8 mouse cellular contexts compared by ENCODE assay signal in genomic region chr10:128583644-128584043, GRCm38 (mm10). TPM values are rescaled to one million over a fixed set of nuclear protein-coding genes. Genes with fewer than 3 reads are reported as not detected.
DNase-seq lines count a peak whose midpoint lies in the region; ATAC-seq and TF ChIP-seq lines count a peak whose summit lies in the region.

No protein-coding gene starts in this region.

- no peak for TF ChIP-seq EP300 in liver, postnatal 0 days (IDR thresholded peaks at IDR 0.05; ENCODE audit: low read depth)

- no peaks in the 10 kb centered on the region for H3K27me3 ChIP-seq in liver, adult 2 months (ENCODE audit: control insufficient read depth, insufficient read depth, low read length)
- peaks cover 3% of the 10 kb centered on the region; the same call in 1 of the 2 replicates for H3K27me3 ChIP-seq in heart, embryonic 16.5 days (ENCODE audit: control insufficient read depth, insufficient read depth, low read length)
- H3K27me3 ChIP-seq in liver, postnatal 0 days (ENCODE audit: insufficient read depth, low read length): peaks cover 19% of the 10 kb centered on the region
- H3K27me3 ChIP-seq in forebrain, embryonic 13.5 days: peaks cover 44% of the 10 kb centered on the region

- peaks cover 10% of the 10 kb centered on the region for H3K4me1 ChIP-seq in liver, adult 2 months (ENCODE audit: control insufficient read depth, insufficient read depth, low read length)
- H3K4me1 ChIP-seq in heart, embryonic 16.5 days (ENCODE audit: control insufficient read depth, insufficient read depth, low read length): peaks cover 7% of the 10 kb centered on the region
- H3K4me1 ChIP-seq in liver, postnatal 0 days (ENCODE audit: insufficient read depth): no peaks in the 10 kb centered on the region; the same call in 1 of the 2 replicates
- H3K4me1 ChIP-seq in forebrain, embryonic 13.5 days: no peaks in the 10 kb centered on the region

- peak; percentile 90 for ATAC-seq in heart, embryonic 16.5 days (replicated peaks; ENCODE audit: extremely low read depth, insufficient read depth, low FRiP score)
- ATAC-seq in liver, postnatal 0 days: peak; percentile 40; the same call in 1 of the 2 replicates
- no peak for ATAC-seq in inflammation-experienced regulatory T-cells, adult 6 months
- no peak for ATAC-seq in forebrain, embryonic 13.5 days
- ATAC-seq in granulocyte monocyte progenitor cell, adult 5-6 weeks (replicated peaks; ENCODE audit: poor library complexity, severe bottlenecking): no peak

- peak overlapping the region; percentile 56 for H3K4me2 ChIP-seq in heart, embryonic 16.5 days (ENCODE audit: low read depth, low read length)
- H3K4me2 ChIP-seq in liver, postnatal 0 days (ENCODE audit: low read depth, low read length): no peak overlapping the region
- no peak overlapping the region for H3K4me2 ChIP-seq in forebrain, embryonic 13.5 days

- peaks cover 55% of the 10 kb centered on the region for H3K36me3 ChIP-seq in liver, adult 2 months (ENCODE audit: control insufficient read depth, insufficient read depth, low read length)
- no peaks in the 10 kb centered on the region for H3K36me3 ChIP-seq in heart, embryonic 16.5 days (ENCODE audit: control insufficient read depth, insufficient read depth)
- 0 out of 2 replicates have a peak, but pooled peaks cover 5% of the 10 kb centered on the region for H3K36me3 ChIP-seq in liver, postnatal 0 days (replicated peaks; ENCODE audit: insufficient read depth, low read length)
- no peaks in the 10 kb centered on the region for H3K36me3 ChIP-seq in forebrain, embryonic 13.5 days (ENCODE audit: poor library complexity, severe bottlenecking)

- no peak overlapping the region for H3K4me3 ChIP-seq in liver, adult 2 months (ENCODE audit: insufficient read depth, low read depth, low read length)
- peak overlapping the region; percentile 41 for H3K4me3 ChIP-seq in heart, embryonic 16.5 days (ENCODE audit: low read length)
- H3K4me3 ChIP-seq in liver, postnatal 0 days (ENCODE audit: low read depth, low read length): no peak overlapping the region
- no peak overlapping the region for H3K4me3 ChIP-seq in forebrain, embryonic 13.5 days

- 40% methylated on average over 7 of the region's 7 CpGs for WGBS in liver, adult 2 months
- 13% methylated on average over 7 of the region's 7 CpGs for WGBS in heart, embryonic 16.5 days
- 31% methylated on average over 7 of the region's 7 CpGs for WGBS in liver, postnatal 0 days (ENCODE audit: insufficient replicate concordance)
- 26% methylated on average over 7 of the region's 7 CpGs for WGBS in forebrain, embryonic 13.5 days

- no peak for TF ChIP-seq POLR2A in liver, adult 2 months (IDR thresholded peaks at IDR 0.05; ENCODE audit: extremely low read depth, insufficient read depth, low read length)

- no peaks in the 10 kb centered on the region for H3K9me3 ChIP-seq in heart, embryonic 16.5 days (replicated peaks; ENCODE audit: control insufficient read depth, low read length)
- no peaks in the 10 kb centered on the region for H3K9me3 ChIP-seq in liver, postnatal 0 days (ENCODE audit: low read length)
- no peaks in the 10 kb centered on the region for H3K9me3 ChIP-seq in forebrain, embryonic 13.5 days (replicated peaks)

- peak; percentile 83 for DNase-seq in liver, adult 2 months (ENCODE audit: extremely low read depth, low read depth, low spot score)
- no peak for DNase-seq in liver
- peak; percentile 69 for DNase-seq in cerebellum, adult 9-11 months
- no peak for DNase-seq in liver, postnatal 0 days

- peaks cover 12% of the 10 kb centered on the region; the same call in 1 of the 2 replicates for H3K79me2 ChIP-seq in liver, adult 2 months (ENCODE audit: control insufficient read depth, insufficient read depth, low read length)

- H3K9ac ChIP-seq in liver, adult 2 months (ENCODE audit: low read depth, low read length): no peak overlapping the region
- peak overlapping the region; percentile 67 for H3K9ac ChIP-seq in heart, embryonic 16.5 days (ENCODE audit: low read length)
- no peak overlapping the region for H3K9ac ChIP-seq in liver, postnatal 0 days (replicated peaks)
- no peak overlapping the region for H3K9ac ChIP-seq in forebrain, embryonic 13.5 days

- no peak for TF ChIP-seq CTCF in liver, adult 2 months (IDR thresholded peaks at IDR 0.05; ENCODE audit: low read depth, low read length)
- TF ChIP-seq CTCF in liver, postnatal 0 days (IDR thresholded peaks at IDR 0.05; ENCODE audit: low read depth): no peak

- H3K27ac ChIP-seq in liver, adult 2 months (replicated peaks; ENCODE audit: insufficient read depth, low read depth, low read length): peak overlapping the region; percentile 35; the same call in 1 of the 2 replicates
- H3K27ac ChIP-seq in heart, embryonic 16.5 days (ENCODE audit: low read length): peak overlapping the region; percentile 80
- H3K27ac ChIP-seq in liver, postnatal 0 days (ENCODE audit: low read depth): no peak overlapping the region
- no peak overlapping the region for H3K27ac ChIP-seq in forebrain, embryonic 13.5 days

RNA-seq across cellular contexts. Expression of gene Erbb3, which starts 5.8 kb away (rescaled TPM):
- total RNA-seq in liver, adult 2 months (2014; rRNA removed): 92.9 and 115 TPM in 2 replicates
- polyA plus RNA-seq in liver, adult 2 months (2012; rRNA removed): 37.4 and 37.9 TPM in 2 replicates
- 3.9 and 5.4 TPM in 2 replicates for polyA plus RNA-seq in heart, embryonic 16.5 days (2015; fragmentation: Nextera tagmentation; extraction: Ambion mirVana)
- polyA plus RNA-seq in liver, postnatal 0 days (2015; fragmentation: Nextera tagmentation; extraction: Ambion mirVana): 7.3 and 7.8 TPM in 2 replicates
- 1 to 10 TPM; 2.6 to 9.3 (median 3.9) TPM for polyA plus RNA-seq in inflammation-experienced regulatory T-cells, adult 6 months (2017; shearing (Covaris generic))
- 0.12 and 0.28 TPM in 2 replicates for polyA plus RNA-seq in forebrain, embryonic 13.5 days (2015; fragmentation: Nextera tagmentation; extraction: Ambion mirVana)
- 1.6 and 1.7 TPM in 2 replicates for total RNA-seq in granulocyte monocyte progenitor cell, adult 5-6 weeks (2014; fragmentation: Nextera tagmentation)
- total RNA-seq in granulocyte monocyte progenitor cell, adult 5-6 weeks (2017): 1.4 and 1.8 TPM in 2 replicates

RNA-seq across cellular contexts. Expression of gene Pa2g4, which starts 17.9 kb away (rescaled TPM):
- 24.7 and 30.0 TPM in 2 replicates for total RNA-seq in liver, adult 2 months (2014; rRNA removed)
- polyA plus RNA-seq in liver, adult 2 months (2012; rRNA removed): 17.6 and 17.8 TPM in 2 replicates
- polyA plus RNA-seq in heart, embryonic 16.5 days (2015; fragmentation: Nextera tagmentation; extraction: Ambion mirVana): 125 and 150 TPM in 2 replicates
- polyA plus RNA-seq in liver, postnatal 0 days (2015; fragmentation: Nextera tagmentation; extraction: Ambion mirVana): 81.9 and 85.1 TPM in 2 replicates
- 100 to 1,000 TPM; 110 to 145 (median 137) TPM for polyA plus RNA-seq in inflammation-experienced regulatory T-cells, adult 6 months (2017; shearing (Covaris generic))
- 173 and 186 TPM in 2 replicates for polyA plus RNA-seq in forebrain, embryonic 13.5 days (2015; fragmentation: Nextera tagmentation; extraction: Ambion mirVana)
- total RNA-seq in granulocyte monocyte progenitor cell, adult 5-6 weeks (2014; fragmentation: Nextera tagmentation): 404 and 410 TPM in 2 replicates
- 414 and 442 TPM in 2 replicates for total RNA-seq in granulocyte monocyte progenitor cell, adult 5-6 weeks (2017)

RNA-seq across cellular contexts. Expression of gene Rpl41, which starts 34.5 kb away (rescaled TPM):
- 921 and 1,015 TPM in 2 replicates for total RNA-seq in liver, adult 2 months (2014; rRNA removed)
- 794 TPM in 2 replicates for polyA plus RNA-seq in liver, adult 2 months (2012; rRNA removed)
- polyA plus RNA-seq in heart, embryonic 16.5 days (2015; fragmentation: Nextera tagmentation; extraction: Ambion mirVana): 1,776 and 2,205 TPM in 2 replicates
- polyA plus RNA-seq in liver, postnatal 0 days (2015; fragmentation: Nextera tagmentation; extraction: Ambion mirVana): 2,058 and 2,065 TPM in 2 replicates
- polyA plus RNA-seq in inflammation-experienced regulatory T-cells, adult 6 months (2017; shearing (Covaris generic)): 1,000 to 10,000 TPM; 5,582 to 7,160 (median 6,033) TPM
- polyA plus RNA-seq in forebrain, embryonic 13.5 days (2015; fragmentation: Nextera tagmentation; extraction: Ambion mirVana): 2,951 and 3,131 TPM in 2 replicates
- 6,066 and 6,315 TPM in 2 replicates for total RNA-seq in granulocyte monocyte progenitor cell, adult 5-6 weeks (2014; fragmentation: Nextera tagmentation)
- total RNA-seq in granulocyte monocyte progenitor cell, adult 5-6 weeks (2017): 3,608 and 4,444 TPM in 2 replicates

RNA-seq across cellular contexts. Expression of gene Zc3h10, which starts 36.1 kb away (rescaled TPM):
- total RNA-seq in liver, adult 2 months (2014; rRNA removed): 3.2 and 4.4 TPM in 2 replicates
- 6.8 and 8.1 TPM in 2 replicates for polyA plus RNA-seq in liver, adult 2 months (2012; rRNA removed)
- polyA plus RNA-seq in heart, embryonic 16.5 days (2015; fragmentation: Nextera tagmentation; extraction: Ambion mirVana): 8.4 and 9.5 TPM in 2 replicates
- 5.0 and 5.4 TPM in 2 replicates for polyA plus RNA-seq in liver, postnatal 0 days (2015; fragmentation: Nextera tagmentation; extraction: Ambion mirVana)
- 1 to 10 TPM; 5.6 to 9.2 (median 6.0) TPM for polyA plus RNA-seq in inflammation-experienced regulatory T-cells, adult 6 months (2017; shearing (Covaris generic))
- 18.3 and 19.4 TPM in 2 replicates for polyA plus RNA-seq in forebrain, embryonic 13.5 days (2015; fragmentation: Nextera tagmentation; extraction: Ambion mirVana)
- 8.8 and 9.7 TPM in 2 replicates for total RNA-seq in granulocyte monocyte progenitor cell, adult 5-6 weeks (2014; fragmentation: Nextera tagmentation)
- total RNA-seq in granulocyte monocyte progenitor cell, adult 5-6 weeks (2017): 12.5 and 13.6 TPM in 2 replicates

RNA-seq across cellular contexts. Expression of gene Rps26, which starts 42.9 kb away (rescaled TPM):
- 234 and 279 TPM in 2 replicates for total RNA-seq in liver, adult 2 months (2014; rRNA removed)
- polyA plus RNA-seq in liver, adult 2 months (2012; rRNA removed): 425 and 439 TPM in 2 replicates
- polyA plus RNA-seq in heart, embryonic 16.5 days (2015; fragmentation: Nextera tagmentation; extraction: Ambion mirVana): 316 and 332 TPM in 2 replicates
- polyA plus RNA-seq in liver, postnatal 0 days (2015; fragmentation: Nextera tagmentation; extraction: Ambion mirVana): 469 and 517 TPM in 2 replicates
- polyA plus RNA-seq in inflammation-experienced regulatory T-cells, adult 6 months (2017; shearing (Covaris generic)): 1,000 to 10,000 TPM; 1,205 to 1,760 (median 1,564) TPM
- polyA plus RNA-seq in forebrain, embryonic 13.5 days (2015; fragmentation: Nextera tagmentation; extraction: Ambion mirVana): 531 and 638 TPM in 2 replicates
- total RNA-seq in granulocyte monocyte progenitor cell, adult 5-6 weeks (2014; fragmentation: Nextera tagmentation): 2,754 and 2,968 TPM in 2 replicates
- total RNA-seq in granulocyte monocyte progenitor cell, adult 5-6 weeks (2017): 1,150 and 1,165 TPM in 2 replicates

Comparison
In these comparisons a context has a peak if more than half of its experiments do, and no peak if none do; other contexts are left out.
1. DNase-seq: peak in liver, adult 2 months (single experiment) and cerebellum, adult 9-11 months (single experiment); none in liver (single experiment) and liver, postnatal 0 days (single experiment).
2. H3K27ac ChIP-seq: peak in liver, adult 2 months (single experiment) and heart, embryonic 16.5 days (single experiment); none in liver, postnatal 0 days (single experiment) and forebrain, embryonic 13.5 days (single experiment).
3. ATAC-seq: peak in heart, embryonic 16.5 days (single experiment) and liver, postnatal 0 days (single experiment); none in inflammation-experienced regulatory T-cells, adult 6 months (single experiment), forebrain, embryonic 13.5 days (single experiment) and granulocyte monocyte progenitor cell, adult 5-6 weeks (single experiment).